Mouse (Mus musculus): ENCODE measurements around the gene Rsad1.

The Rsad1 gene

DNA sequence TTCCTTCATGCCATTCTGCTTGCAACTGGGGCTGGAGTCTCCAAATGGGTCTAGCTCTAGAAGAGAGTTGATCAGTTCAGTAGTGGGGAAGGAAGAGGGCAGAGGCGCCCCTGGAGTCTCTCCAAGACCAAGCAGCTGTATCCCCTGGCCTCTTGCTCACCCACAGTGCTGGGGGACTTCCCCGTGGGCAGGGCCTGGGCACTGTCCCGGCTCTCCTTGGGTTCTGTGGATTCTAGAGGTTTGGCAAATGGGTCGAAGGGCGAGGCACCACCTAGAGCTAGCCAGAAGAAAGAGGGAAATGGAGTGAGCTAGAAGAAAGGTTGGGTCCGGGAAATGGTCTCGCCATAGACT, 57.3 kb downstream of the Rsad1 start:
- no peak for DNase-seq (ENCODE audit: low read depth, low spot score)

DNA sequence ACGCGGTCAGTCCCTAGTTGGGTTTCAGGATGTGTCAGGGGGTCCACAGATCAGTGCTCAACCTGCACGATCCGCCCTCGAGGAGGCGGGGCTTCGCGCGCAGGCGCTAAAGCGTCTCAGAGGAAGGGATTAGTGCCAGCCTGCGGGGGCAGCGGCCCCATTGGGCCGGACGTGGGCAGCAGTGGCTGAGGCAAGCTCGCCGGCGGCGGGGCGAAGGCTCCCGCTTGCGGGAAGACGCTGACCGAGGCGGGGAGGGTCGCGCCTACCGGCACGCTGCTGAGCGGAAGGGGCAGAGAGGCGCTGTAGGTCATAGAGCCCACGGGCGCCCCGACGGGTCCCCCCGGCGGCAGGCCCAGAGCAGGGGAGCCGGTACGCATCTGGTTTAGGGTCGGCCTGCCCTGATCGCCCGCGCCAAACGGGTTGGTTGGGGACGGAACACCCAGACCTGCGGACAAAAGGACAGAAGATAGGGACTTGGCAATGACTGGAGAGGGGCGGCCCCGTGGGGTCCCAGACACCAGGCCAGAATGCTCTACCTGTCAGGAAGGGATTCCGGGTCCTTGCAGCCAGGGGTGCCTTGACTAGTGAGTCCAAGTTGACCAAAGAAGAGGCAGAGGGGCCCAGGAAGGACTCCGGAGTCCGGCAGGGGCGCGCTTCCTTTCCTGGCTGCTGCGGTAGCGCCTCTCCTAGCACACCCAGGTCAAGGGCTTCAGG, 57.9 kb downstream of the Rsad1 start:
- no peak for DNase-seq (ENCODE audit: low read depth, low spot score)

Measured in telencephalon, adult 2 months (tissue).